Mouse (Mus musculus) hindbrain, embryonic 11.5 days (tissue): Measurements from ENCODE around the gene Fkbpl. TPM values are rescaled to one million over a fixed set of nuclear protein-coding genes. Genes with fewer than 3 reads are reported as not detected.

ENCODE experiments used
- ATAC-seq: fragments of 200-750 bp; cut with Nextera tagmentation; 2 replicates; pipeline ENCODE4 v1.8.0; 2017; ENCODE audit warnings: mild to moderate bottlenecking, moderate TSS enrichment, moderate library complexity; ENCODE audit not compliant: low FRiP score
- DNase-seq: peaks from one replicate; pipeline ENCODE4 v3.0.0-alpha.2; 2015; ENCODE audit warnings: low spot score
- H3K27ac ChIP-seq: fragments of 300-500 bp; sonication (generic); 2 replicates; pipeline ENCODE4 v1.5.1; 2014; ENCODE audit warnings: mild to moderate bottlenecking, low read depth, low read length
- H3K27me3 ChIP-seq: fragments of 300-500 bp; sonication (generic); 2 replicates; pipeline ENCODE4 v1.6.1; 2014; ENCODE audit warnings: mild to moderate bottlenecking, low read length, moderate library complexity, mixed read lengths; ENCODE audit not compliant: control insufficient read depth, insufficient read depth
- H3K36me3 ChIP-seq: fragments of 300-500 bp; sonication (generic); 2 replicates; pipeline ENCODE4 v1.6.1; 2014; ENCODE audit warnings: mild to moderate bottlenecking, low read length, moderate library complexity, mixed read lengths; ENCODE audit not compliant: control insufficient read depth, insufficient read depth
- H3K4me1 ChIP-seq: fragments of 300-500 bp; sonication (generic); replicated peaks from 2 replicates; pipeline ENCODE4 v1.6.1; 2014; ENCODE audit warnings: low read length, mixed read lengths; ENCODE audit not compliant: control insufficient read depth, insufficient read depth
- H3K4me2 ChIP-seq: fragments of 300-500 bp; sonication (generic); replicated peaks from 2 replicates; pipeline ENCODE4 v1.6.1; 2014; ENCODE audit warnings: mild to moderate bottlenecking, low read depth, low read length
- H3K4me3 ChIP-seq: fragments of 300-500 bp; sonication (generic); 2 replicates; pipeline ENCODE4 v1.5.1; 2014; ENCODE audit warnings: low read depth, low read length
- H3K9ac ChIP-seq: fragments of 300-500 bp; sonication (generic); 2 replicates; pipeline ENCODE4 v1.6.1; 2014; ENCODE audit warnings: low read depth, low read length
- H3K9me3 ChIP-seq: fragments of 300-500 bp; sonication (generic); 2 replicates; pipeline ENCODE4 v1.6.1; 2016; ENCODE audit warnings: low read length; ENCODE audit not compliant: control insufficient read depth
- WGBS: fragments of 180-500 bp; shearing (Covaris S2); extraction: QIAGEN DNeasy Blood & Tissue Kit; methylation state at CpG from one replicate; pipeline ENCODE4 v1.1.7; 2014; 5-methylcytosine and 5-hydroxymethylcytosine counted together
- polyA plus RNA-seq: library from polyadenylated mRNA; unstranded; fragments of >200 nt; fragmentation: Nextera tagmentation; extraction: Ambion mirVana; gene quantifications from 2 replicates; pipeline ENCODE4 v1.2.1, GENCODE M21; 2014

Gene Fkbpl
- polyA plus RNA-seq, 1 experiment from 2014 or later: 17.2 TPM

- H3K27ac ChIP-seq: no peak overlapping the region
- H3K9ac ChIP-seq: no peak overlapping the region
- no peak for ATAC-seq
- H3K36me3 ChIP-seq: no peaks in the 10 kb centered on the region
- H3K4me3 ChIP-seq: no peak overlapping the region
- H3K27me3 ChIP-seq: peaks cover 40% of the 10 kb centered on the region
- H3K9me3 ChIP-seq: no peaks in the 10 kb centered on the region
- no peak overlapping the region for H3K4me2 ChIP-seq
- DNase-seq: no peak
- WGBS: 83% methylated on average over 7 of the region's 7 CpGs
- H3K4me1 ChIP-seq: peaks cover 10% of the 10 kb centered on the region; the same call in 1 of the 2 replicates
These were observed 28.6 kb downstream of the Fkbpl start for GRCm38 (mm10) chr17:34673139-34673538.

- Histone ChIP-seq H3K4me1 (peaks cover 10% of the 10 kb centered on the region; the same call in 1 of the 2 replicates), H3K9ac (no peak overlapping the region), H3K9me3 (no peaks in the 10 kb centered on the region), H3K4me2 (no peak overlapping the region), H3K27me3 (peaks cover 40% of the 10 kb centered on the region), H3K27ac (no peak overlapping the region), H3K36me3 (no peaks in the 10 kb centered on the region), H3K4me3 (no peak overlapping the region)
- WGBS: 71% methylated on average over 11 of the region's 11 CpGs
- DNase-seq (no peak), ATAC-seq (no peak)
These were observed 30.1 kb downstream of the Fkbpl start for GRCm38 (mm10) chr17:34674524-34675204.

- Histone ChIP-seq H3K27ac (no peak overlapping the region), H3K4me2 (no peak overlapping the region), H3K9ac (no peak overlapping the region), H3K36me3 (no peaks in the 10 kb centered on the region), H3K27me3 (peaks cover 35% of the 10 kb centered on the region), H3K4me1 (peaks cover 10% of the 10 kb centered on the region; the same call in 1 of the 2 replicates), H3K9me3 (no peaks in the 10 kb centered on the region), H3K4me3 (no peak overlapping the region)
- ATAC-seq (no peak), DNase-seq (no peak)
- WGBS: 80% methylated on average over 13 of the region's 13 CpGs
These were observed 30.9 kb downstream of the Fkbpl start for GRCm38 (mm10) chr17:34675205-34676092.

GRCm38 (mm10) chr17:34676093-34676460, 31.5 kb downstream of the Fkbpl start:
- 83% methylated on average over 6 of the region's 6 CpGs for WGBS
- peaks cover 28% of the 10 kb centered on the region for H3K27me3 ChIP-seq
- no peak for DNase-seq
- no peak overlapping the region for H3K9ac ChIP-seq
- H3K27ac ChIP-seq: no peak overlapping the region
- no peak overlapping the region for H3K4me2 ChIP-seq
- H3K36me3 ChIP-seq: no peaks in the 10 kb centered on the region
- no peak overlapping the region for H3K4me3 ChIP-seq
- H3K9me3 ChIP-seq: no peaks in the 10 kb centered on the region
- peaks cover 10% of the 10 kb centered on the region; the same call in 1 of the 2 replicates for H3K4me1 ChIP-seq
- no peak for ATAC-seq

GRCm38 (mm10) chr17:34676671-34677070, 32.1 kb downstream of the Fkbpl start:
- Histone ChIP-seq H3K9me3 (no peaks in the 10 kb centered on the region), H3K27me3 (peaks cover 22% of the 10 kb centered on the region), H3K27ac (no peak overlapping the region), H3K36me3 (no peaks in the 10 kb centered on the region), H3K4me2 (no peak overlapping the region), H3K4me1 (peaks cover 8% of the 10 kb centered on the region; the same call in 1 of the 2 replicates), H3K4me3 (no peak overlapping the region), H3K9ac (no peak overlapping the region)
- ATAC-seq (no peak), DNase-seq (no peak)
- WGBS: 85% methylated on average over 12 of the region's 12 CpGs

- WGBS: 80% methylated on average over 26 of the region's 26 CpGs
- H3K4me1 ChIP-seq: no peaks in the 10 kb centered on the region
- H3K36me3 ChIP-seq: no peaks in the 10 kb centered on the region
- peaks cover 5% of the 10 kb centered on the region for H3K27me3 ChIP-seq
- H3K9me3 ChIP-seq: no peaks in the 10 kb centered on the region
- H3K4me2 ChIP-seq: no peak overlapping the region
- no peak overlapping the region for H3K9ac ChIP-seq
- DNase-seq (no peak), ATAC-seq (no peak)
- no peak overlapping the region for H3K27ac ChIP-seq
- no peak overlapping the region for H3K4me3 ChIP-seq
These were observed 35.6 kb downstream of the Fkbpl start for GRCm38 (mm10) chr17:34680191-34680590.

GRCm38 (mm10) chr17:34680621-34681020, 36.1 kb downstream of the Fkbpl start:
- WGBS: 79% methylated on average over 4 of the region's 4 CpGs
- ATAC-seq (no peak), DNase-seq (no peak)
- Histone ChIP-seq H3K4me1 (no peaks in the 10 kb centered on the region), H3K4me3 (no peak overlapping the region), H3K27me3 (peaks cover 3% of the 10 kb centered on the region; the same call in 1 of the 2 replicates), H3K4me2 (no peak overlapping the region), H3K9ac (no peak overlapping the region), H3K9me3 (no peaks in the 10 kb centered on the region), H3K36me3 (no peaks in the 10 kb centered on the region), H3K27ac (no peak overlapping the region)

- Histone ChIP-seq H3K4me3 (no peak overlapping the region), H3K4me1 (no peaks in the 10 kb centered on the region), H3K9me3 (no peaks in the 10 kb centered on the region), H3K27me3 (peaks cover 3% of the 10 kb centered on the region; the same call in 1 of the 2 replicates), H3K4me2 (no peak overlapping the region), H3K36me3 (no peaks in the 10 kb centered on the region), H3K27ac (no peak overlapping the region), H3K9ac (no peak overlapping the region)
- no peak for ATAC-seq
- WGBS: 84% methylated on average over 17 of the region's 17 CpGs
- DNase-seq: no peak
These were observed 36.6 kb downstream of the Fkbpl start for GRCm38 (mm10) chr17:34681132-34681571.
